Mouse (Mus musculus): ENCODE results near the gene Bmp2k.

Bmp2k gene

GRCm38 (mm10) chr5:97054801-97055200, 57.3 kb downstream of the Bmp2k start:
- DNase-seq (ENCODE audit: low read depth, low spot score) = no peak

- peak; percentile 42 for DNase-seq (ENCODE audit: low read depth, low spot score)
These were observed 58.1 kb downstream of the Bmp2k start for GRCm38 (mm10) chr5:97055511-97056068.

GRCm38 (mm10) chr5:97056359-97056758, 58.9 kb downstream of the Bmp2k start:
- no peak for DNase-seq (ENCODE audit: low read depth, low spot score)

GRCm38 (mm10) chr5:97056791-97057450, 59.4 kb downstream of the Bmp2k start:
- no peak for DNase-seq (ENCODE audit: low read depth, low spot score)

GRCm38 (mm10) chr5:97060864-97061263, 63.4 kb downstream of the Bmp2k start:
- no peak for DNase-seq (ENCODE audit: low read depth, low spot score)

GRCm38 (mm10) chr5:97062041-97062440, 64.6 kb downstream of the Bmp2k start:
- no peak for DNase-seq (ENCODE audit: low read depth, low spot score)

GRCm38 (mm10) chr5:97065746-97066145, 68.3 kb downstream of the Bmp2k start:
- no peak for DNase-seq (ENCODE audit: low read depth, low spot score)

- no peak for DNase-seq (ENCODE audit: low read depth, low spot score)
These were observed 78.1 kb downstream of the Bmp2k start for GRCm38 (mm10) chr5:97075476-97076151.

GRCm38 (mm10) chr5:97076167-97076566, 78.7 kb downstream of the Bmp2k start:
- DNase-seq (ENCODE audit: low read depth, low spot score) = no peak

GRCm38 (mm10) chr5:97077676-97078075, 80.2 kb downstream of the Bmp2k start:
- no peak for DNase-seq (ENCODE audit: low read depth, low spot score)

GRCm38 (mm10) chr5:97078641-97079040, 81.2 kb downstream of the Bmp2k start:
- DNase-seq (ENCODE audit: low read depth, low spot score) = no peak

GRCm38 (mm10) chr5:97081481-97081880, 84.0 kb downstream of the Bmp2k start:
- DNase-seq (ENCODE audit: low read depth, low spot score) = peak; percentile 8

- no peak for DNase-seq (ENCODE audit: low read depth, low spot score)
These were observed 86.2 kb downstream of the Bmp2k start for GRCm38 (mm10) chr5:97083701-97084100.

- no peak for DNase-seq (ENCODE audit: low read depth, low spot score)
These were observed 87.1 kb downstream of the Bmp2k start for GRCm38 (mm10) chr5:97084541-97084940.

GRCm38 (mm10) chr5:97085071-97085470, 87.6 kb downstream of the Bmp2k start:
- DNase-seq (ENCODE audit: low read depth, low spot score) = no peak

GRCm38 (mm10) chr5:97087030-97087630, 89.6 kb downstream of the Bmp2k start:
- no peak for DNase-seq (ENCODE audit: low read depth, low spot score)

- DNase-seq (ENCODE audit: low read depth, low spot score) = no peak
These were observed 90.3 kb downstream of the Bmp2k start for GRCm38 (mm10) chr5:97087746-97088145.

GRCm38 (mm10) chr5:97088231-97088630, 90.7 kb downstream of the Bmp2k start:
- DNase-seq (ENCODE audit: low read depth, low spot score) = no peak

- DNase-seq (ENCODE audit: low read depth, low spot score) = no peak
These were observed 91.9 kb downstream of the Bmp2k start for GRCm38 (mm10) chr5:97089426-97089825.

- no peak for DNase-seq (ENCODE audit: low read depth, low spot score)
These were observed 92.7 kb downstream of the Bmp2k start for GRCm38 (mm10) chr5:97090034-97090784.

GRCm38 (mm10) chr5:97092970-97093369, 95.5 kb downstream of the Bmp2k start:
- no peak for DNase-seq (ENCODE audit: low read depth, low spot score)

- DNase-seq (ENCODE audit: low read depth, low spot score) = no peak
These were observed 97.8 kb downstream of the Bmp2k start for GRCm38 (mm10) chr5:97095335-97095734.
